Mouse (Mus musculus) neural tube, embryonic 15.5 days (tissue): ENCODE measurements around the gene Stk11ip. TPM values are rescaled to one million over a fixed set of nuclear protein-coding genes. Genes with fewer than 3 reads are reported as not detected.

Experiments
- ATAC-seq: fragments of 200-750 bp; cut with Nextera tagmentation; 2 replicates; pipeline ENCODE4 v1.8.0; 2017; ENCODE audit warnings: mild to moderate bottlenecking, moderate TSS enrichment, moderate library complexity; ENCODE audit not compliant: low FRiP score
- H3K27ac ChIP-seq: fragments of 300-500 bp; sonication (generic); replicated peaks from 2 replicates; pipeline ENCODE4 v1.5.1; 2015; ENCODE audit warnings: mild to moderate bottlenecking, inconsistent platforms
- H3K27me3 ChIP-seq: fragments of 300-500 bp; sonication (generic); replicated peaks from 2 replicates; pipeline ENCODE4 v1.6.1; 2015; ENCODE audit warnings: inconsistent platforms
- H3K36me3 ChIP-seq: fragments of 300-500 bp; sonication (generic); 2 replicates; pipeline ENCODE4 v1.6.1; 2015; ENCODE audit warnings: inconsistent platforms
- H3K4me1 ChIP-seq: fragments of 300-500 bp; sonication (generic); 2 replicates; pipeline ENCODE4 v1.6.1; 2015; ENCODE audit warnings: inconsistent platforms
- H3K4me2 ChIP-seq: fragments of 300-500 bp; sonication (generic); 2 replicates; pipeline ENCODE4 v1.6.1; 2015; ENCODE audit warnings: inconsistent platforms, mild to moderate bottlenecking, moderate library complexity
- H3K4me3 ChIP-seq: fragments of 300-500 bp; sonication (generic); replicated peaks from 2 replicates; pipeline ENCODE4 v1.5.1; 2015; ENCODE audit warnings: mild to moderate bottlenecking, inconsistent platforms
- H3K9ac ChIP-seq: fragments of 300-500 bp; sonication (generic); replicated peaks from 2 replicates; pipeline ENCODE4 v1.6.1; 2015; ENCODE audit warnings: mild to moderate bottlenecking, inconsistent platforms
- H3K9me3 ChIP-seq: fragments of 300-500 bp; sonication (generic); replicated peaks from 2 replicates; pipeline ENCODE4 v1.6.1; 2016; ENCODE audit warnings: inconsistent platforms
- WGBS: fragments of 180-500 bp; shearing (Covaris S2); methylation state at CpG from one replicate; pipeline ENCODE4 v1.1.7; 2015; ENCODE audit warnings: mixed read lengths; 5-methylcytosine and 5-hydroxymethylcytosine counted together
- polyA plus RNA-seq: library from polyadenylated mRNA; unstranded; fragments of >200 nt; fragmentation: Nextera tagmentation; extraction: Ambion mirVana; gene quantifications from 2 replicates; pipeline ENCODE4 v1.2.1, GENCODE M21; 2015

Gene Stk11ip
- polyA plus RNA-seq, 1 experiment from 2014 or later: 20.0 TPM

- Histone ChIP-seq H3K27ac (peak overlapping the region; percentile 60), H3K36me3 (no peaks in the 10 kb centered on the region), H3K4me2 (no peak overlapping the region), H3K27me3 (no peaks in the 10 kb centered on the region), H3K4me3 (no peak overlapping the region), H3K9me3 (no peaks in the 10 kb centered on the region), H3K9ac (no peak overlapping the region), H3K4me1 (no peaks in the 10 kb centered on the region)
- no peak for ATAC-seq
- 77% methylated on average over 5 of the region's 5 CpGs for WGBS
Measured at GRCm38 (mm10) chr1:75582625-75582956, 61.3 kb downstream of the Stk11ip start.

DNA sequence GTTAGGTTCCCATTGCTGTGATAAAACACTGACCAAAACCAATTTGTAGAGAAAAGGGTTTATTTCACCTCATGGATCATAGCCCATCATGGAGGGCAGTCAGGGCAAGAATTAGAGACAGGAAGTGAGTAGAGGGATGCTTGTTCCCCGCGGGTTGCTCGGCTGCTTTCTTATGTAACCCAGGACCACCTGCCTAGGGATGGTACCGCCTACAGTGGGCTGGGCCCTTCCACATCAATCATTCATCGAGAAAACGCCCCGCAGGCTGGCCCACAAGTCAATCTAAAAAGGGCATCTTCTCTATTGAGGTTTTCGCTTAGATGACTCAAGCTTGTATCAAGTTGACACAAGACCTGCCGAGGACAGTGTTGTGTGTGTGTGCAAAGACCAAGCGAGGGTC lies 61.7 kb downstream of the Stk11ip start:
- 79% methylated on average over 10 of the region's 10 CpGs for WGBS
- Histone ChIP-seq H3K4me3 (no peak overlapping the region), H3K9ac (no peak overlapping the region), H3K4me2 (no peak overlapping the region), H3K36me3 (no peaks in the 10 kb centered on the region), H3K27ac (peak overlapping the region; percentile 60; the same call in 1 of the 2 replicates), H3K9me3 (no peaks in the 10 kb centered on the region), H3K4me1 (no peaks in the 10 kb centered on the region), H3K27me3 (no peaks in the 10 kb centered on the region)
- ATAC-seq: no peak

DNA sequence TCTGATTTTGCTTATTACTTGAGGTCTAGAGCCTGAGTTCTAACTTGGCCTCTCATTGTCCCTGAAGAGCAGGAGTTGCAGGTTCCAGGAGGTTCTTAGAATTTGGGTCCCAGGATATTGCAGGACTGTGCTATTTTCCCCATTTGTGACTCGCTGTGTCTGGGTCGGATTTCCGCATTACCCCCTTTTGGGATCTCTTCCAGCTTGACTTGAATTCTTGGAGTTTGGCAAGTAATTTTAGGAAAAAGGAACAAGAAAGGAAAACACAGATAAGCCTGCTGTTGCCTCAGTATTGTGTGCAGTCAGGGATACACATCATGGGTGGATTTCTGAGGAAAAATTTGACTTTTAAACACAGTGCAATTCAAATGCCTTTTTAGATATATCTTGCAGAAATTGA lies 65.5 kb downstream of the Stk11ip start:
- Histone ChIP-seq H3K9me3 (no peaks in the 10 kb centered on the region), H3K4me2 (no peak overlapping the region), H3K27ac (no peak overlapping the region), H3K27me3 (no peaks in the 10 kb centered on the region), H3K4me1 (peaks cover 4% of the 10 kb centered on the region; the same call in 1 of the 2 replicates), H3K4me3 (no peak overlapping the region), H3K36me3 (no peaks in the 10 kb centered on the region), H3K9ac (no peak overlapping the region)
- 93% methylated on average over 3 of the region's 3 CpGs for WGBS
- no peak for ATAC-seq

Other genes starting within 250 kb of the Stk11ip start
- gene Resp18, start 243.1 kb upstream of the Stk11ip start, polyA plus RNA-seq: 241 and 302 TPM in 2 replicates
- 145 and 154 TPM in 2 replicates for gene Dnpep, start 203.5 kb upstream of the Stk11ip start, polyA plus RNA-seq
- 10.9 and 16.0 TPM in 2 replicates for gene Des, start 161.2 kb upstream of the Stk11ip start, polyA plus RNA-seq
- gene Speg, start 146.2 kb upstream of the Stk11ip start, polyA plus RNA-seq: 20.1 and 21.7 TPM in 2 replicates
- gene Gmppa, start 85.6 kb upstream of the Stk11ip start, polyA plus RNA-seq: 72.4 and 78.3 TPM in 2 replicates
- gene Asic4, start 71.1 kb upstream of the Stk11ip start, polyA plus RNA-seq: 22.9 and 31.6 TPM in 2 replicates
- 48.3 and 51.7 TPM in 2 replicates for gene Chpf, start 42.2 kb upstream of the Stk11ip start, polyA plus RNA-seq
- 40.2 and 50.7 TPM in 2 replicates for gene Tmem198, start 42.0 kb upstream of the Stk11ip start, polyA plus RNA-seq
- gene Obsl1, start 15.1 kb upstream of the Stk11ip start, polyA plus RNA-seq: 33.1 and 37.6 TPM in 2 replicates
- gene Inha, start 14.5 kb upstream of the Stk11ip start, polyA plus RNA-seq: 18.1 and 23.5 TPM in 2 replicates
- gene Slc4a3, start 24.7 kb downstream of the Stk11ip start, polyA plus RNA-seq: 62.7 and 75.1 TPM in 2 replicates